8 mouse cellular contexts compared by ENCODE assay signal in the genomic region with DNA sequence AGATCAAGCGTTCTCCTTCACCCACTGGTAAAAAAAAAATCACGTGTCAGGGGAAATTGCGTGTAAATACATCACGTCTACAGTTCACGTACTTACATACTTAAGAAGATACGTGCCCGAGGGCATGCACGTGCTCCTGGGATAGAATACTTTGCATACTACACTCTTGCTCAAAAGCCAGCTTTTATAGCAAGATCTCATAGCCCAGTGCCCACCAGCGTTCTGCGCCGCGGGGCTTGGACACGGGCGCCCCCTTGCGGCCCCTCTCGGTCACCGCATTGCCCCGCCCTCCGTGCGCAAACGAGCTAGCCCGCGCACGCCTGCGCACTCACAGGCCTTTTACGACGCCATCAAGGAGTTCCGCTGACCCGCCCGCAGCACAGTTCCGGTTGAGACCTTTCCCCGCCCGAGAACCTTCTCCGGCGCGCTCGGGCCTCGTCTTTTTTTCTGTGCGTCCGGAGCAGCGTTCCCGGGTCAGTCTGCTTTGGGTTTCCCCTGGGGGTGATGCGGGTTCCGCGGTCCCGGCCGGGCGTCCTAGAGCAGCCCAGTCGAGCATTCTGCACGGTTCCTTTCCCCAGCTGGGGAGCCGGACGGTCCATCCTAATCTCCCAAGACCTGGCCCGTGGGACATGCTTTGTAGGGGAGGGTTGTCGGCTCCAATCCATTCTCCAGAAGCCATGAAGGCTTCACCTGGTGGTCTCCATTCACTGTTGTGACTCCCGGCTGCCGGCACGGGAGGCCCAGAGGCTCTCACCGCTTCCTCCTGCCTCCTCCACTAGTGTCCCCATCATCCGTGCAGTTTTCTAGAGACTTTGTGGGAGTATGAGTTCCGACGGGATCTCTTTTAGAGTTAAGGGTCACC. TPM values are rescaled to one million over a fixed set of nuclear protein-coding genes. Genes with fewer than 3 reads are reported as not detected.
A peak's percentile ranks its signal among the peaks of the same experiment; 100 is the strongest.
DNase-seq lines count a peak whose midpoint lies in the region; ATAC-seq and TF ChIP-seq lines count a peak whose summit lies in the region.

A gene (plus strand): TSS at position 169 of the 862 bp plus-strand sequence.

- peaks cover 23% of the 10 kb centered on the region for H3K36me3 ChIP-seq in embryonic facial prominence, embryonic 15.5 days
- H3K36me3 ChIP-seq in limb, embryonic 14.5 days (ENCODE audit: control insufficient read depth, insufficient read depth, low read length), result peaks cover 26% of the 10 kb centered on the region
- peaks cover 20% of the 10 kb centered on the region for H3K36me3 ChIP-seq in midbrain, postnatal 0 days (ENCODE audit: insufficient read depth, low read length)

- peak within 1 kb of the TSS; percentile 94 for H3K9ac ChIP-seq in embryonic facial prominence, embryonic 15.5 days
- H3K9ac ChIP-seq in limb, embryonic 14.5 days (ENCODE audit: low read depth, low read length, severe bottlenecking), result peak within 1 kb of the TSS; percentile 97
- peak within 1 kb of the TSS; percentile 87 for H3K9ac ChIP-seq in midbrain, postnatal 0 days (replicated peaks; ENCODE audit: low read length, poor library complexity, severe bottlenecking)

- DNase-seq in 416B (ENCODE audit: low read depth), result peak; percentile 94
- DNase-seq in heart, adult 8-10 months (ENCODE audit: low spot score), result peak; percentile 93
- DNase-seq in kidney, adult 9 months, result peak; percentile 95
- DNase-seq in limb, embryonic 14.5 days (ENCODE audit: low spot score), result peak; percentile 93
- peak; percentile 95 for DNase-seq in midbrain, postnatal 0 days (ENCODE audit: low spot score)
- DNase-seq in spleen, postnatal 14 days (ENCODE audit: low spot score in 2 of 2), result peak; percentile 87 to 91

- TF ChIP-seq POLR2A in bone marrow, adult 2 months (IDR thresholded peaks at IDR 0.05; ENCODE audit: borderline replicate concordance, control insufficient read depth, low read depth, low read length), result peak; percentile 63; the same call in 1 of the 2 replicates
- TF ChIP-seq POLR2A in limb, embryonic 14.5 days (IDR thresholded peaks at IDR 0.05; ENCODE audit: borderline replicate concordance, extremely low read depth, insufficient read depth, insufficient read length), result 0 out of 2 replicates have a peak, but pooled peaks have one; percentile 50

- H3K9me3 ChIP-seq in embryonic facial prominence, embryonic 15.5 days (replicated peaks), result no peaks in the 10 kb centered on the region
- no peaks in the 10 kb centered on the region for H3K9me3 ChIP-seq in limb, embryonic 14.5 days (ENCODE audit: control insufficient read depth, low read length)
- H3K9me3 ChIP-seq in midbrain, postnatal 0 days (ENCODE audit: low read length), result no peaks in the 10 kb centered on the region

- under 1% methylated on average over 61 of the region's 61 CpGs for WGBS in bone marrow, adult 2 months
- under 1% methylated on average over 61 of the region's 61 CpGs for WGBS in embryonic facial prominence, embryonic 15.5 days
- 2% methylated on average over 60 of the region's 61 CpGs for WGBS in limb, embryonic 14.5 days
- WGBS in midbrain, postnatal 0 days, result 1% methylated on average over 61 of the region's 61 CpGs

- TF ChIP-seq CTCF in bone marrow, adult 2 months (IDR thresholded peaks at IDR 0.05; ENCODE audit: control insufficient read depth, insufficient read depth, low read length), result peak; percentile 86
- TF ChIP-seq CTCF in midbrain, postnatal 0 days (IDR thresholded peaks at IDR 0.05), result peak; percentile 96

- H3K27me3 ChIP-seq in embryonic facial prominence, embryonic 15.5 days, result no peaks in the 10 kb centered on the region
- H3K27me3 ChIP-seq in limb, embryonic 14.5 days (ENCODE audit: control insufficient read depth, insufficient read depth, low read length), result no peaks in the 10 kb centered on the region
- H3K27me3 ChIP-seq in midbrain, postnatal 0 days (ENCODE audit: insufficient read depth, low read length), result no peaks in the 10 kb centered on the region

- H3K27ac ChIP-seq in bone marrow, adult 2 months (ENCODE audit: control insufficient read depth, insufficient read depth, low read depth, low read length, poor library complexity), result peak within 1 kb of the TSS; percentile 95
- peak within 1 kb of the TSS; percentile 91 for H3K27ac ChIP-seq in embryonic facial prominence, embryonic 15.5 days (replicated peaks)
- H3K27ac ChIP-seq in limb, embryonic 14.5 days (replicated peaks; ENCODE audit: low read depth, low read length), result peak within 1 kb of the TSS; percentile 88
- peak within 1 kb of the TSS; percentile 85 for H3K27ac ChIP-seq in midbrain, postnatal 0 days (ENCODE audit: low read depth, low read length)

- peak within 1 kb of the TSS; percentile 99 for H3K4me3 ChIP-seq in bone marrow, adult 2 months (replicated peaks; ENCODE audit: control insufficient read depth, low read depth, low read length)
- peak within 1 kb of the TSS; percentile 96 for H3K4me3 ChIP-seq in embryonic facial prominence, embryonic 15.5 days (replicated peaks)
- peak within 1 kb of the TSS; percentile 90 for H3K4me3 ChIP-seq in limb, embryonic 14.5 days (replicated peaks; ENCODE audit: low read length)
- H3K4me3 ChIP-seq in midbrain, postnatal 0 days (ENCODE audit: low read depth, low read length), result peak within 1 kb of the TSS; percentile 76

- ATAC-seq in embryonic facial prominence, embryonic 15.5 days (ENCODE audit: insufficient number of reproducible peaks, low FRiP score, low TSS enrichment, low read depth), result peak; percentile 85
- peak; percentile 90 for ATAC-seq in limb, embryonic 14.5 days (ENCODE audit: low FRiP score, low read depth)
- peak; percentile 85 for ATAC-seq in midbrain, postnatal 0 days (ENCODE audit: low FRiP score)

- H3K4me2 ChIP-seq in embryonic facial prominence, embryonic 15.5 days (replicated peaks), result peak within 1 kb of the TSS; percentile 55
- peak within 1 kb of the TSS; percentile 89 for H3K4me2 ChIP-seq in limb, embryonic 14.5 days (replicated peaks; ENCODE audit: low read depth, low read length, severe bottlenecking)
- peak within 1 kb of the TSS; percentile 64 for H3K4me2 ChIP-seq in midbrain, postnatal 0 days (ENCODE audit: low read depth, low read length, poor library complexity, severe bottlenecking)

- peaks cover 1% of the 10 kb centered on the region; the same call in 1 of the 2 replicates for H3K4me1 ChIP-seq in bone marrow, adult 2 months (ENCODE audit: control insufficient read depth, insufficient read depth, low read length)
- H3K4me1 ChIP-seq in embryonic facial prominence, embryonic 15.5 days, result peaks cover 22% of the 10 kb centered on the region
- H3K4me1 ChIP-seq in limb, embryonic 14.5 days (ENCODE audit: control insufficient read depth, insufficient read depth, low read length), result peaks cover 7% of the 10 kb centered on the region
- H3K4me1 ChIP-seq in midbrain, postnatal 0 days (ENCODE audit: insufficient read depth, low read length), result 0 out of 2 replicates have a peak, but pooled peaks cover 2% of the 10 kb centered on the region

RNA-seq across cellular contexts. Expression of the gene that starts here (rescaled TPM):
- 7.7 and 10.0 TPM in 2 replicates for polyA plus RNA-seq in bone marrow, adult 2 months (2011; ENCODE audit: insufficient read depth, insufficient read length, low replicate concordance, missing spikeins)
- polyA plus RNA-seq in embryonic facial prominence, embryonic 15.5 days (2015; fragmentation: Nextera tagmentation; extraction: Ambion mirVana), result 38.8 and 40.6 TPM in 2 replicates
- 10 to 100 TPM; 19.9 to 23.0 (median 20.6) TPM for total RNA-seq in heart, adult 8-10 months (2022)
- 40.5 and 41.2 TPM in 2 replicates for polyA plus RNA-seq in limb, embryonic 14.5 days (2012; rRNA removed)
- 28.8 and 31.7 TPM in 2 replicates for polyA plus RNA-seq in limb, embryonic 14.5 days (2014; fragmentation: Nextera tagmentation; extraction: Ambion mirVana)
- 59.7 and 65.3 TPM in 2 replicates for total RNA-seq in midbrain, postnatal 0 days (2014; rRNA removed)
- 67.0 and 68.3 TPM in 2 replicates for polyA plus RNA-seq in midbrain, postnatal 0 days (2015; fragmentation: Nextera tagmentation; extraction: Ambion mirVana)

Comparison
In these comparisons a context has a peak if more than half of its experiments do, and no peak if none do; other contexts are left out.
1. Peak in every context shown above with its lines: DNase-seq, ATAC-seq, H3K4me3 ChIP-seq and H3K27ac ChIP-seq.